Mouse (Mus musculus) forebrain, embryonic 15.5 days (tissue): ENCODE results near the gene Gm12185. TPM values are rescaled to one million over a fixed set of nuclear protein-coding genes. Genes with fewer than 3 reads are reported as not detected.
"Not testable (repeated sequence)": the region's sequence is repeated elsewhere in the genome, so short reads cannot be mapped to it uniquely, and the experiment has no call there.

Source experiments
- ATAC-seq: fragments of 200-750 bp; cut with Nextera tagmentation; replicated peaks from 2 replicates; pipeline ENCODE4 v1.8.0; 2017; ENCODE audit warnings: mild to moderate bottlenecking, moderate TSS enrichment, moderate library complexity
- H3K27ac ChIP-seq: fragments of 300-500 bp; sonication (generic); replicated peaks from 2 replicates; pipeline ENCODE4 v1.5.1; 2015; ENCODE audit warnings: mild to moderate bottlenecking, inconsistent platforms
- H3K27me3 ChIP-seq: fragments of 300-500 bp; sonication (generic); 2 replicates; pipeline ENCODE4 v1.6.1; 2015; ENCODE audit warnings: inconsistent platforms
- H3K36me3 ChIP-seq: fragments of 300-500 bp; sonication (generic); 2 replicates; pipeline ENCODE4 v1.6.1; 2015; ENCODE audit warnings: mild to moderate bottlenecking, inconsistent platforms
- H3K4me1 ChIP-seq: fragments of 300-500 bp; sonication (generic); 2 replicates; pipeline ENCODE4 v1.6.1; 2015; ENCODE audit warnings: inconsistent platforms
- H3K4me2 ChIP-seq: fragments of 300-500 bp; sonication (generic); replicated peaks from 2 replicates; pipeline ENCODE4 v1.6.1; 2015; ENCODE audit warnings: mild to moderate bottlenecking, inconsistent platforms
- H3K4me3 ChIP-seq: fragments of 300-500 bp; sonication (generic); 2 replicates; pipeline ENCODE4 v1.5.1; 2015; ENCODE audit warnings: mild to moderate bottlenecking, inconsistent platforms
- H3K9ac ChIP-seq: fragments of 300-500 bp; sonication (generic); replicated peaks from 2 replicates; pipeline ENCODE4 v1.6.1; 2015; ENCODE audit warnings: mild to moderate bottlenecking, inconsistent platforms
- H3K9me3 ChIP-seq: fragments of 300-500 bp; sonication (generic); 2 replicates; pipeline ENCODE4 v1.6.1; 2016; ENCODE audit warnings: inconsistent platforms
- WGBS: fragments of 180-500 bp; shearing (Covaris S2); methylation state at CpG from one replicate; pipeline ENCODE4 v1.1.7; 2015; ENCODE audit warnings: mixed read lengths; 5-methylcytosine and 5-hydroxymethylcytosine counted together
- polyA plus RNA-seq: library from polyadenylated mRNA; unstranded; fragments of >200 nt; fragmentation: Nextera tagmentation; extraction: Ambion mirVana; gene quantifications from 2 replicates; pipeline ENCODE4 v1.2.1, GENCODE M21; 2015

The Gm12185 gene
- polyA plus RNA-seq, 1 experiment from 2014 or later, result not detected

- WGBS, result no CpG with 5 or more reads among the region's 1 CpGs
- not testable (repeated sequence) for H3K4me1 ChIP-seq, H3K9me3 ChIP-seq, H3K27ac ChIP-seq, H3K27me3 ChIP-seq, ATAC-seq, H3K4me3 ChIP-seq, H3K36me3 ChIP-seq, H3K9ac ChIP-seq, H3K4me2 ChIP-seq
These were observed 13.6 kb downstream of the Gm12185 start, which contains the start of gene Olfr56 for GRCm38 (mm10) chr11:48978240-48978939. TSS of gene Olfr56 (plus strand) at chr11:48978889.

GRCm38 (mm10) chr11:48974686-48975085 lies 17.3 kb downstream of the Gm12185 start:
- H3K27me3 ChIP-seq, H3K4me3 ChIP-seq, H3K4me1 ChIP-seq, H3K27ac ChIP-seq, H3K4me2 ChIP-seq, ATAC-seq, H3K36me3 ChIP-seq, H3K9me3 ChIP-seq, H3K9ac ChIP-seq: not testable (repeated sequence)
- WGBS, result no CpG with 5 or more reads among the region's 1 CpGs

- not testable (repeated sequence) for H3K4me2 ChIP-seq, H3K36me3 ChIP-seq, ATAC-seq, H3K9me3 ChIP-seq, H3K27ac ChIP-seq, H3K27me3 ChIP-seq, H3K4me3 ChIP-seq, H3K9ac ChIP-seq, H3K4me1 ChIP-seq
- WGBS, result 94% methylated on average over 6 of the region's 6 CpGs
These were observed 45.9 kb downstream of the Gm12185 start, which contains the start of gene Psme2b for GRCm38 (mm10) chr11:48946090-48946489. TSS of gene Psme2b (minus strand) at chr11:48946190.

- H3K36me3 ChIP-seq, ATAC-seq, H3K4me3 ChIP-seq, H3K27me3 ChIP-seq, H3K4me1 ChIP-seq, H3K9me3 ChIP-seq, H3K4me2 ChIP-seq, H3K27ac ChIP-seq, H3K9ac ChIP-seq: not testable (repeated sequence)
These were observed 52.7 kb downstream of the Gm12185 start for GRCm38 (mm10) chr11:48939286-48939685.

GRCm38 (mm10) chr11:48935291-48935690 lies 56.7 kb downstream of the Gm12185 start:
- no CpG with 5 or more reads among the region's 3 CpGs for WGBS
- ATAC-seq, H3K9ac ChIP-seq, H3K9me3 ChIP-seq, H3K27me3 ChIP-seq, H3K36me3 ChIP-seq, H3K4me1 ChIP-seq, H3K27ac ChIP-seq, H3K4me2 ChIP-seq, H3K4me3 ChIP-seq: not testable (repeated sequence)

- not testable (repeated sequence) for ATAC-seq, H3K27ac ChIP-seq
These were observed 58.1 kb downstream of the Gm12185 start for GRCm38 (mm10) chr11:48933923-48934322.

GRCm38 (mm10) chr11:48933422-48933821 lies 58.6 kb downstream of the Gm12185 start:
- not testable (repeated sequence) for H3K9me3 ChIP-seq, H3K27ac ChIP-seq, H3K4me1 ChIP-seq, H3K27me3 ChIP-seq, H3K9ac ChIP-seq, ATAC-seq, H3K36me3 ChIP-seq, H3K4me3 ChIP-seq, H3K4me2 ChIP-seq
- 82% methylated on average over 1 of the region's 1 CpGs for WGBS

More at GRCm38 (mm10) chr11:48933923-48934322, 58.1 kb downstream of the Gm12185 start:
- H3K9me3 ChIP-seq, H3K9ac ChIP-seq, H3K4me1 ChIP-seq, H3K36me3 ChIP-seq, H3K4me3 ChIP-seq, H3K4me2 ChIP-seq, H3K27me3 ChIP-seq: not testable (repeated sequence)
- 87% methylated on average over 1 of the region's 1 CpGs for WGBS

- WGBS, result 77% methylated on average over 1 of the region's 1 CpGs
- not testable (repeated sequence) for H3K9ac ChIP-seq, H3K4me2 ChIP-seq, H3K4me1 ChIP-seq, H3K27me3 ChIP-seq, H3K4me3 ChIP-seq, H3K9me3 ChIP-seq, ATAC-seq, H3K27ac ChIP-seq, H3K36me3 ChIP-seq
These were observed 64.0 kb downstream of the Gm12185 start for GRCm38 (mm10) chr11:48928068-48928467.

- H3K4me3 ChIP-seq, H3K27ac ChIP-seq, H3K36me3 ChIP-seq, H3K27me3 ChIP-seq, ATAC-seq, H3K4me1 ChIP-seq, H3K9ac ChIP-seq, H3K9me3 ChIP-seq, H3K4me2 ChIP-seq: not testable (repeated sequence)
These were observed 65.6 kb downstream of the Gm12185 start for GRCm38 (mm10) chr11:48926437-48926836.

GRCm38 (mm10) chr11:48923818-48924217 lies 68.2 kb downstream of the Gm12185 start:
- H3K27me3 ChIP-seq, H3K4me2 ChIP-seq, H3K27ac ChIP-seq, H3K36me3 ChIP-seq, H3K4me3 ChIP-seq, ATAC-seq, H3K4me1 ChIP-seq, H3K9me3 ChIP-seq, H3K9ac ChIP-seq: not testable (repeated sequence)
- 70% methylated on average over 5 of the region's 5 CpGs for WGBS

- Histone ChIP-seq H3K9me3 (no peaks in the 10 kb centered on the region), H3K4me2 (no peak overlapping the region), H3K36me3 (no peaks in the 10 kb centered on the region), H3K27me3 (no peaks in the 10 kb centered on the region), H3K4me1 (no peaks in the 10 kb centered on the region), H3K9ac (no peak overlapping the region), H3K27ac (no peak overlapping the region), H3K4me3 (no peak overlapping the region)
- WGBS, result 83% methylated on average over 3 of the region's 3 CpGs
- no peak for ATAC-seq
These were observed 73.6 kb downstream of the Gm12185 start for GRCm38 (mm10) chr11:48918380-48918779.

- 97% methylated on average over 1 of the region's 1 CpGs for WGBS
- no peak for ATAC-seq
These were observed 78.4 kb downstream of the Gm12185 start for GRCm38 (mm10) chr11:48913611-48914010.

GRCm38 (mm10) chr11:48908459-48908858 lies 83.6 kb downstream of the Gm12185 start:
- 65% methylated on average over 1 of the region's 1 CpGs for WGBS
- Histone ChIP-seq H3K9me3 (no peaks in the 10 kb centered on the region), H3K27me3 (no peaks in the 10 kb centered on the region), H3K36me3 (no peaks in the 10 kb centered on the region), H3K4me3 (no peak overlapping the region), H3K4me2 (no peak overlapping the region), H3K4me1 (no peaks in the 10 kb centered on the region), H3K9ac (no peak overlapping the region), H3K27ac (no peak overlapping the region)
- no peak for ATAC-seq

More at GRCm38 (mm10) chr11:48913611-48914010, 78.4 kb downstream of the Gm12185 start:
- Histone ChIP-seq H3K4me2 (no peak overlapping the region), H3K9me3 (no peaks in the 10 kb centered on the region), H3K4me3 (no peak overlapping the region), H3K27me3 (no peaks in the 10 kb centered on the region), H3K4me1 (no peaks in the 10 kb centered on the region), H3K27ac (no peak overlapping the region), H3K9ac (no peak overlapping the region), H3K36me3 (no peaks in the 10 kb centered on the region)
